Mouse (Mus musculus) neural tube, embryonic 10.5 days (tissue): Measurements from ENCODE around the gene Gypa.

Source experiments
- DNase-seq: peaks from one replicate; pipeline ENCODE4 v3.0.0-alpha.2; 2017; ENCODE audit warnings: low spot score; ENCODE audit errors: extremely low spot score

Gypa gene

DNA sequence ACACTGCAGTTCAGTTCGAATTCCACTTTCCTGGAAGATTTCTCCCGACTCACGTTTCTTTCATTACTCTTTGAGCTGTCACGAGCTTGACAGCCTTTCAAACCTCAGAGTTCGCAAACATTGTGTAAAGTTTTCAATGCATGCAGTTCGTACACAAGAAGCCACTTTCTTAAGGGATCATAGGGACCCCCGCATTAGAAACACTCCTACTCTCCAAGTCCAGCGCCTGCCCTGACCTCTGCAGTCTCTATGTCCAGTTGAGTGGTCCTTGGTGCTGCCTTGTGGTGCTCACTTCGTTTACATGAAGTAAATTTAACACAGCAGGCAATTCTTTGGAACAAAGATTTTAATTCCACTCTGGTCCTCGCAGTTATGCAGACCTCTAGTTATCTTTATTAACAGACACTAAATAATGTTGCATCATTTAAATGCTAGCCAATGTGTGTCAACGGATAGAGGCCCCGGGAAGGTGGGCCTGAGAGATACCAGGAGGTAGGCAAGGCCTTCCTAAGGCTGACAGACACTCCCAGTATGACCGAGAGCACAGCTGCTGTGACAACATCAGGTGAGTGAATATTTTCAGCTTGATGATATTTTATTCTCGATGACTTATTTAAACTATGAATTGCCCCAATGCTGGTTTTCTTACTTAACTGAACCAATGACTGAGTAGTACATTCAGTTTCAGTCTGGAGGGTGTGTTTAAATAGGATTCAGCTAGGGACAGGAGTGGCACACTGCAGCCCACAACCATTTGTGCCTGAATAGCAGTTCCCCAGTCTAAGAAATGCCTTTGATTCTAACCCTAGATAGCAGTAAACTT is at the start of gene Gypa:
Gene Gypa (plus strand): TSS at position 259 of the 823 bp plus-strand sequence.
- no peak for DNase-seq

DNA sequence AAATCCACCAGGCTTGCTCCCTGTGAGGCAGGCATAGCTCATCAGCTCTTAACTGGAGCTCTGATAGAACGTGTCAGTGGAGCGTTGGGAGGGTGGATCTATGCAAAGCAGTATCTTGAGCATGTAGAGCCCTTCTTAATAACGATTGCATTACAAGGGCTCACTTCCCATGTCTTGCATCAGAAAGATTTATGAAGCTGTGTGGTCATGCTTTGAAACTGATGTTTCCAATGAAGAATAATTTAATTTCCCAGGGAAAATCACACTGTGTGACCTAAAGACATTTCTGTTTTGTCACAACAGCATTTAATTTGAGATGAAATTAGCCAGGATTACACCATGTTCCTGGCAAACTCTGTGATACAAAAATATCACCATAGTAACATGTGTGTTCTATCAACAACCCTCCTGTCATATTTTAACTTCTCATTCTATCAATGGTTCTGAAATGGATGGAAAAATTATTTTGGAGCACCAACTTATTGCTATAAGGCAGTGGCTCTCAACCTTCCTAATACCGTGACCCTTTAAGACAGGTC is 49.0 kb upstream of the Gypa start:
- DNase-seq, result no peak

DNA sequence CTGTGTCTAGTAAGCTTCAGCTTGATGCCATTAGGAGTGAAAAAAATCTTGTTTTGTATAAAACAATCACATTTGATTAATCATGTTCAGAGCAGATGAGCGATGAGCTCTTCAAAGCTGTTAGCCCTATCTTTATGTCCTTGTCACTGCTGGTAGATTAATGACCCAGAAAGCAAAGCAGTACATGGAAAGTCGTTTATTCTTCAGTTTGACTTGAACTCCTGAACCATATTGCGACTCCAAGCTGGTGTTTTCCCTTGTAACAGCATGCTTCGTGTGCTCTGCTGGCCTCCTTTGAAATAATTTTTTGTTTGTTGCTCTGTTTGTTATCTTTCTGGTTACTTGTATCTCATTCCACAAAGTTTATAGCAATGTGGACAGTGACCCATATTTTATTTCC is 46.4 kb upstream of the Gypa start:
- DNase-seq, result no peak

DNA sequence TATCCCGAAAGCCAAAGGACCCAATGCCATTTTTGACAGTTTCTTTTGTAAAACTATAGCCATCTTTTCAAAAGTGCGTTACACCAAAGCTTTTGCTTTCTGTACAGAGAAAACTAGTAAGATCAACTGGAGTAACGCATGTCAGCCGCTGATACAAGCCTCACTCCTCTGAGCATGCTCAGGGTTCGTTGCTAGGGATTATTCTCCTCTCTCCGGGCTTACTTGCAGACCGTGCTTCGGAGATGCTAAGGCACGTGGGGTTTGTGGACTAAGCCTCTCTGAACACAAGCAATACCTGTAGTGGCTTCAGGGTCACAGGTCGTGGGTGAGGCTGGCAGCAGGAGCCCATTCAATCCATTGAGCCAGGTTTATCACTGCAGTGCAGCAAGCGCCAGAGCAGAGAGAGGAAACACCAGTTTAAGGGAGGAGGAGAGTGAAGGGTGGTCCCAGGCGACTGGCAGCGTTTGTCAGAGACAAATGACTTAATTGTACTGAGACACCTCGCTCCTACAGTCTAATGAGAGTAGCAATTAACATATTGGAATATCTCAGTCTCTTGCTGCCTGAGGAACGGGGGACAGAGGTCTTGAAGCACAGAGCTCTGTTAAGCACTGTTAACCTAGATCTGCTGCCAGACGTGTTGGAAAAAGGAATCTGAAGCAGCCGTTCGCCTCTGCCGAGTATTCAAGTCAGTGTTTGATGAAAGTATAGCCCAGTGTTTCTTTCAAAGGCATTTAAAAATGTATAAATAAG is 41.5 kb upstream of the Gypa start:
- no peak for DNase-seq

DNA sequence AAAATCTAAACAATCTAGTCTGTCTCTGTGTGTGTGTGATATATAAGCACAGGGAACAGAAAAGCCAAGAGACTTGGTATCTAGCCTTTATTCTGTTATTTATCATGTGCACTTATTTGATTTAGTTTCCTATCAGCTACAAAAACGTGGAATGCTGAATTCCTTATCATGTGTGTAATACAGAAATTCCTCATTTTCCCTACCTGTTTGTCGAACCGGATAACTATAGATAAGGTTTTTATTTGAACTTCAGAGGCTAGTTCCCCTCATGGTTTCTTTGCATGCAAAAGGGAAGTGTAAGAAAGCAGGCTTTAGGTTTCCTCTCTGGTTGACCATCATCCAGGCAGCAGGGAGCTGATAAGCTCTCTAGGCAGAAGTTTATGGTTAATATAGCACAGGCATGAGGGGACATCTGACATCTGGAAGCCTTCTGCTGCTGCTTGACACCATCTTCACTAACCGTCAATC is 30.1 kb upstream of the Gypa start:
- no peak for DNase-seq

DNA sequence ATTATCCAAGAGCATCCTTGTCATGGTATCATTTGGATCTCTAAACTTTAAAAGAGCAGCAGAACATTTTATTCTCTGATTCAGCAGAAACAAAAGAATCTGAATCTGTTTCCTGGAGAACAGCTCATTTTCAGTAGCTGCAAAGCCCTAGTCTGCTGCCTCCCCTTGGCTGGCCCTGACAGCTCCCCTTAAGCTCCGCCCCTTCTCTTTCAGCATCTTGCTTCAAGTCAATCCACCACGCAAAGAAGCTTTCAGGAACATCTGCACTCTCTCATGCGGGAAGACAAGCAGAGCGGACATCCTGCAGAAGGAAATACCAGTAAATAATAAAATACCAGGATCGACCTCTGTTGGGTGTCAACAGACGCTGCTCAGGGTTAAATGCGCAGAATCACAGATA is 18.6 kb upstream of the Gypa start:
- no peak for DNase-seq

DNA sequence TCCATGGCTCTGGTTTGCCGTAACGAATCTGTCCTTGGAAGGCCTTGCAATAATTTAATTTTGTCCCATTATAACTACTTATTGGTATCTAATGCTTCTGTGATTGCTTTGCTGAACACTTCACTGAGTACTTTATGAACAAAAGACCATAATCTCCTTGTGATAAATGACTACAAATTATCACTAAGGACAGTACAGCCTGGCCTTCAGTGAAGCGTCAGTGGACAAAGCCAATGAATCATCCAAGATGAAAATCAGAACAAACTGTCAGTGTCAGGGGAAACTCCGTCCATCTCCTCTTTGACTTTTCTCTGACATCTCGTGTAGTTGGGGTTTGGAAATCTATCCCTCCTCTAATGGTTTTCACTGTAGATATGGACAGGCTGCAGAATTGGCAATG is 15.4 kb upstream of the Gypa start:
- DNase-seq, result no peak

DNA sequence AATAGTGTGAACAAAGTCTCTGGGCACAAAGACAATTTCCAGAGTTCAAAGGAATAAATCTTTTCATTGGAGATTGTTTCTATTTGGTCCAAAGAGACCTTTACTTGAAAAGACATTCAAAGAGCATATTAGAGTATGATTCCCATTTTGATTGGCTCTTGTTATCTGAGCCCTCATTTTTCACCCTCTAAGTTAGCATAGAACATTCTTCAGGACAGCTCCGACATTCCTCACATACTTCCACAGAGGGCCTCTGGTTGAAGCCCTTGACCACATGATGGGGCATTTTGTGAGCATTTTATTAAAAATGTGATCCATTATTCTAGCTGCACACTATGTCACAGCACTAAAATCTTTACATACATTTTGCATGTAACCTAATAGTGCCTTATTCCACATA is 14.5 kb upstream of the Gypa start:
- DNase-seq, result no peak

DNA sequence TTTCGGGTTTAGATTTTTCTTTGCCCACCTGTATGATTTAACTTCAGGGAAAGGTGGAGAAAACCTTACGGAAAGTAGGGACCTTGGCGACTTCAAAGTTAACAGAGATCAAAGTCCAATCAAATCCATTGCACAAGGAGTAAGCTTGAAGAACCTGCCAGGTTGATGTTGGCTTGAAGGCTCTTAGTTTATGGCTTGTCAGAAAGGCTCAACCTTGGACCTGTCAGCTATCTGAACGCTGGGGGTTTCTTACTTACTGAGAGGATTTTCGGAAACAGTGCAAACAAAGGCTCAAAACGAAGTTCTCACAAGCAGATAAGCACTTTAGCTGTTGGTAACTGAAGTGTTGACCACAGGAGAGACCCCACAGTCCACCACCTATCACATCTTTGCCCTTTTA is 11.4 kb upstream of the Gypa start:
- DNase-seq, result no peak

DNA sequence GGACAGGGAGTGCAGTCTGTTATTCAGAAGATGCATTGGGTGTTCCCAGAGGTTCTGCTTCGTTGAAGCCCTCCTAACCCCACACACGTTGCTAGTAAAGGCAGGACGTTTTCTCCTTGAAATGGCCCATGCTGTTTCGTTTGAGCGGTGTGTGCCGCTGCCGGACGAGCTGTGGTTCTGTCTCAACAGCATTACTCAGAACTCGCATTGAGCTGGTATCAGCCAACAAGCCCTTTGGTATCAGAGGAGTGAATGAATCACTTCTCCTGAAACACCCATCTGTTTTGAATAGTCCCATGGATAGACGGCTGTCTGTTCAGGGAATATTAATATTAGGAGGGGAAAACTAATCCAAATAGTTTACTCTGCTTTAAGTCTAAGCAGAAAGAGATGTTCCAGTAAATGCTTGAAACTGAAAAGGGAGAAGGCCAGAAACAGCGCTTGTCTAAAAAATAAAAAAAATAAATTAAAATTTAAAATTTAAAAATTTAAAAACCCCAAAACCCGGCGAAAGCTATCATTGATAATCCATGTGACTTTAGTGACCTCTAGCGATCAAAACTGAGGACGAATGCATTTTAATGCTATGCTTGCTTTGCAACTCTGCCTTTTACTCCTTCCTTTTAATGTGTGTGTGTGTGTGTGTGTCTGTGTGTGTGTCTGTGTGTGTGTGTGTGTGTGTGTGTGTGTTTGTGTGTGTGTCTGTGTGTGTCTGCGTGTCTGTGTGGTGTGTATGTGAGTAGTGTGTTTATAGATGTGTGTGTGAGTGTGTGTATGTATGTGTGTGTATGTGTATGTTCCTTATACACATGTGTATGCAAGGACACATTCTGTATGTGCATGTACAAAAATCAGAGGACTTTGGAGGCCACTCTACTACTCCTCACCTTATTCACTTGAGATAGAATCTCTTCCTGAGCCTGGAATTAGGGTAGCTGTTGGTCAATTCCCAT is 10.5 kb upstream of the Gypa start:
- DNase-seq, result peak; percentile 27

DNA sequence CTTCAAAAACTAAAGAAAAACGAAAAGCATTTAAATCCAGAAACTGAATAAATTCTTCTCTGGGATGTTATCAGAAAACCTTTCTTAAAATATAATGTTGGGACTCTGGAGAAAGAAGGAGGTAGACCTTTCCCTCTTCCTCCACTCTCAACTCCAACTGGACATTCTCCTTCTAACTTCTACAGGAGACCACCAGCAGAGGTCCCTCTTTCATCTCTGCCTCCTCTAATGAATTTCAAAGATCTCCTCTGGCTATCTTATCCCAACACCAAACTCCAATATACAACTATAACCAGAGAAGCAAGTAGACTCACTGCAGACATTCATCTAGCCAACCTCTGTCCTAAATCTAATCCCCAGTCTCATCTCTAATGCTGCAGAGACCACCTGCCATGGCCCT is 2.0 kb upstream of the Gypa start:
- no peak for DNase-seq

DNA sequence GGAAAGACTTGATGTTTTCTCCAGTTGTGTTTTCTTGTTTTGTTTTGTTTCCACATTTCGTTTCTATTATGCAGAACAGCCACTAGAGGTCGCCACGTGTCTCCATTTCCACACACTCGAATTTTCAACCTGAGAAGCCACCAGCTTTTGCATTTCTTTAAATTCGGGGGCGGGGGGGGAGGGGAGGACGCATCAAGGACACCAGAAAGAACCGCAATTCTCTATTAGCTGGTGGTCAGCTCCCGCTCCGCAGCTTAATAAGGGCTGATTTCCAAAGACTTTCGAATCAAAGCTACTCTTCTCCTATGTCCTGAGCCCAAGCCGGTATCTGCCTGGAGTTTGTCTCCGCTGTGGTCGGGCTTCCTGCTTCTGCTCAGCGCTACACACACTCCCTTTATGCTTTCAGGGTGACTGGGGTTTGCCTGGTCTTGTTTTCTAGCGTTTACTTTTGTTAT is 567 bp upstream of the Gypa start:
- peak; percentile 77 for DNase-seq

DNA sequence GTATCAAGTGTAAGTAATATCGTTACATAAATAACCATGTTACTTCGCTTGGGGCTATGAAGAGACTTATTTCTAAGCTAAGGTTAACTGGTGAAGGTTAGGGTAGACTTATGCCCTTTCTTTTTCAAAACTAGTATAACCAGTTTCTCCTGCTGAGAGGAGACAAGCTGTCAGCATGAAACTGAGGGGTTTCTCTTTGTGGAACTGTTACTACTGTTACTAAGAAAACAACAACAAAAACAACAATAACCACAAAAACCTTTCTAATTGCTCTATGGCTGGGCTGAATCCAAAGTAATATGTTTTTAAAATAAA is 722 bp downstream of the Gypa start:
- DNase-seq, result no peak

DNA sequence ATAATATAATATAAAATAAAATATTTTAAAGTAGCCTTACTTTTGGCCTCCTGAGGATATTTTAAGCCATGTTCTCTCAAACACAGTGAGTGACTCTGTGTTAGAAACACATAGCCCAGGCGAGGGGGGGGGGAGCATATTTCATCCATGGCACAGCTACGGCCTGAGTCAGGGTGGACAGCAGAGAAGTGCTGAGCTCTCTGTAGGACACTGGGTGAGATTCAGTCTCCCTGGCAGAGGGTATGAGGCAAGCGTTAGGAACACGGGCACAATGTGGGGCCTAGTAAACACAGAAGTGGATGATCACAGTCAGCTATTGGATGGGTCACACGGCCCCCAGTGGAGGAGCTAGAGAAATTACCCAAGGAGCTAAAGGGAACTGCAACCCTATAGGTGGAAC is 1.2 kb downstream of the Gypa start:
- DNase-seq, result no peak

DNA sequence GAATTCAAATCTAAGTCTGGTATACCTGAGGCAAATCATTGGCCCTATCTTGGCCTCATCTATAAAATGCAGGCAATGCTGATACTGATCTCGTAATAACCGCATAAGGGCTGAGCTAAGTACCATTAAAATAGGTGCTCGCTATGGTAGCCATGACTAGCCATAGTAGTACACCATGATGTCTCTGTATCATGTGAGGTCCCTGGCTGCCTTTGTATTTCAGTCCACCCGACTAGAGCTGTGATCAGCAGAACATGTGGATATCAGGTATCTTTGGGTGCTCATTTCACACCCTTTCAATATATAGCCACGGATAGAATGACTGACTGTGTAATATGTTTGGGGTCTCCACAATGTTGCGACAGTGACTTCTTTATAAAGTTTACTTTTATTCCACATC is 1.9 kb downstream of the Gypa start:
- no peak for DNase-seq

DNA sequence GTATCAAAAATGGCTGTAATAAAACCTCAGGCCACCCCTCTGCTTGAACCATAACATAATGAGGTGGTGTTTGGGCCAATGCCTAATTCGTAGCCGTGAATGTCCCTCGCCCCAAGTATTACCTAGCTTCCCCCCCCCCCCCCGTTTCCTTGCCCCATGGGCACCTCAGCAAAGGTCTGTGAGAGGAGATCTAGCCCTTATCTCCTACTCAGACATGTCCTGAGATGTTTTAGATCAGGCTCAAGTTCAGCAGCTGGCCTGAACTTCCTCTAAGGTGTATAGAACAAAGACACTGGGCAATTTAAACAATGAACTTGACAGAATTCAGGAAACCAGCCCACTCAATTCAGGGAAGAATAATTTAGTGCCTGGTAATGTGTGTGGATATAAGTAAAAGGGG is 3.7 kb downstream of the Gypa start:
- no peak for DNase-seq

DNA sequence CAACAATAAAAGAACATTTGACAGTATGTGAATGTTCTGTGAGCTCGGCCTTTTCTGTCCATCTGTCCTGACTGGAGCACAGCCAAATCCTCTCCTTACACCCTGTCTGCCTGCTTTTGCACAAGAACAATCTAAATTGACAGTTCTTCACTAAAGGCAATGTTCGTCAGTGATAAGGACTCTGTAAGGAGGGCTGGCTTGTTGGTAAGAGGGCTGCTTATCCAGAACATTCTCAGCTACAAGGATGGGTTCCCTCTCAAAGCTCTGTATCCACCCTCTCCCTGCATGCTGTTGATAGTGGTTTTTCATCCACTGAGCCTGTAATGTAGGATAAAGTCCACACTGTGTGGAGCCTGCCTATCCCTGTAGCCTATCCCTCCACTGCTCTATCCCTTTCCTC is 6.7 kb downstream of the Gypa start:
- DNase-seq, result no peak

DNA sequence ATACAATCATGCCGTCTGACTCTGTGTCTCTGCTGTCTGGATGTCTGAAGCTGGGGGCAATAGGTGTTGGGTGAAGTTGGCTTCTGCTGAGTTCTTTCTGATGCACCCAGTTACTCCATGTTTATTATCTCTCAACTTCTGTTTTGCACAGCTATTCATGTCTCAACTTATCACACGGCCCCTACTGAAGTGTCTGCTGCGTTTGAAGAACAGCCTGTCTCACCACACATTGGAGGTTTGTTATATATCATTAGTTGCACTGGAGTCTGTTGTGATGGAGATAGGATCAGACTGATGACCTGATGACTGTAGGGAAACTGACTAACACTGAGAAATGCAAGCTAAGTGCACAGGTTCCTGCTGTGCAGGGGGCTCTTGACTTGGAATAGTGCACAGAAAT is 7.2 kb downstream of the Gypa start:
- DNase-seq, result no peak

DNA sequence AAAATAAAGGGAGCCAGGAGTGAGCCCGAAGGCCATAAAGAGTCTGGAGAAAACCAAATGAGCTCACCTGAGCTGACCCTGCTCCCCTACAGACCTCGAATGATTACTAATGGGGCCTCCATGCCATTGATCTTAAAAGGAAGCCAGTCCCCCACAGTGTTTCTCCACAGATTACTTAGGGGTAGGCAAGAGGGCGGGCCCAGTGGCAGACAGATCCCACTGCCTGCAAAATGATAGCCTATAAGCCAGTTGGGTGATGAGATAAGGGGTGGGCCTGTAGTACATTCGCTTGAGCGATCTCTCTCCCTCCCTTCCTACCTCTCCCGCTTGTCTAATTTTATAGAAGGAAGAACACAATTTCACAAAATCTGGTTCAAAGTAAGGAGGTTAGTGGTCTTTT is 7.7 kb downstream of the Gypa start:
- no peak for DNase-seq

DNA sequence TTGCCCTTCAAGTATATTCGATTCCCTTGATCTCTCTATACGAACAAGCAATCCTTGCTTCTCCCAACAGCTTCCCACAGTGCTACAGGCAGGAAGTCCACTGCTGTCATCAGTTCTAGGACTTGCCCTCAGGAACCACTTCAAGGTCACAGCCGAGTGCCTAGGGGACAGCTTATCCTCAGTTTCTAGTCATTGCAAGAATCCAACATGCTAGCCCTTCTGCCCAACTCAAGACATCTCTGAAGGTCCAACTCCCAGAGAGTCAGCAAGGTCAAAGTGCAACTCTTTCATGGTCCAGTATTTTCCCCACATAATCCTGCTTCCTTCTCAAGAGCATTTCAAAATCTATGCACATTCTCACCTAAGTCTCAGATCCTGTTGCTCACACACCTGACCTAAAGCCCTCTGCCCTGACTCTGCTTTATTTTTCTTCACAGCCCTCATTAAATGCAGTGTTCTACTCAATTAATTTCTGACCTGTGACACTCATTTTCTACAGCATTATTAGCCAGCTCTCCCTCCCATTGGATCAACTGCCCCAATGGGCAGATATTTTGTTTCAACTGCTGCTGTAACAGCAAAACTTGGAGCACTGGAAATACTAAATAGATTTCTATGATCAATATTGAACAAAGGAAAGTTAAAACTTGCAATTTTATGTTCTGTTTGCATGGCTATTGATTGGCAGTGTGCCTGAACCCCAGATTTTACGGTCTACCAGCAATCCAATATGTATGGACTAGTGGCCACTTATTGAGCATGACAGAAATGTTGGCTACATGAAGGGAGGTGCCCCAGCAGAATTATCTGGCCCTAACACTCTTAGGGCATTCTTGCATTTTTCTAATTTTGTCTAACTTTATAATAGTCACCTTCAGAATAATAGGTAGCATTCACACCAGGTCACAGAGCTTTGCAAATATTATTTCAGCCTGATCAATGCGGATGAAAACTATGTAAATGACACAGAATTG is 33.1 kb downstream of the Gypa start:
- DNase-seq, result no peak
